In genomic region chr3:138443465-138443771, GRCm38 (mm10) we compare ENCODE assay signal across 8 mouse cellular contexts. TPM values are rescaled to one million over a fixed set of nuclear protein-coding genes. Genes with fewer than 3 reads are reported as not detected.
DNase-seq lines count a peak whose midpoint lies in the region; ATAC-seq and TF ChIP-seq lines count a peak whose summit lies in the region.

No protein-coding gene starts in this region.

- peak overlapping the region; percentile 94 for H3K4me3 ChIP-seq in erythroblast, embryonic 14.5 days (replicated peaks)
- H3K4me3 ChIP-seq in testis, adult 2 months (ENCODE audit: control insufficient read depth, low read depth, low read length) = peak overlapping the region; percentile 94
- peak overlapping the region; percentile 88 for H3K4me3 ChIP-seq in liver, embryonic 12.5 days

- TF ChIP-seq CTCF in testis, adult 2 months (IDR thresholded peaks at IDR 0.05; ENCODE audit: control insufficient read depth, insufficient read depth, insufficient replicate concordance, low read depth, low read length) = no peak

- WGBS in liver, embryonic 12.5 days (ENCODE audit: insufficient replicate concordance) = 3% methylated on average over 9 of the region's 9 CpGs

- no peak for DNase-seq in testis, postnatal 14 days (ENCODE audit: low spot score)
- no peak for DNase-seq in adrenal gland, postnatal 25 days
- DNase-seq in left cerebral cortex, adult 18-20 months (ENCODE audit: low spot score in 2 of 2) = no peak
- DNase-seq in adrenal gland, postnatal 4 days (ENCODE audit: low spot score in 2 of 2) = no peak

- peak overlapping the region; percentile 95 for H3K4me2 ChIP-seq in liver, embryonic 12.5 days

- no peaks in the 10 kb centered on the region for H3K9me3 ChIP-seq in erythroblast, embryonic 14.5 days (ENCODE audit: control insufficient read depth, low read length)
- no peaks in the 10 kb centered on the region for H3K9me3 ChIP-seq in liver, embryonic 12.5 days (replicated peaks)

- H3K9ac ChIP-seq in liver, embryonic 12.5 days = peak overlapping the region; percentile 86

- H3K27ac ChIP-seq in testis, adult 2 months (ENCODE audit: control insufficient read depth, insufficient read depth, low read depth, low read length) = peak overlapping the region; percentile 84
- H3K27ac ChIP-seq in liver, embryonic 12.5 days = peak overlapping the region; percentile 74; the same call in 1 of the 2 replicates

- ATAC-seq in erythroblast, adult 5-6 weeks (replicated peaks; ENCODE audit: low FRiP score, poor library complexity, severe bottlenecking) = no peak
- ATAC-seq in liver, embryonic 12.5 days = no peak

- H3K4me1 ChIP-seq in erythroblast, embryonic 14.5 days (ENCODE audit: control insufficient read depth) = peaks cover 24% of the 10 kb centered on the region
- peaks cover 9% of the 10 kb centered on the region for H3K4me1 ChIP-seq in testis, adult 2 months (ENCODE audit: control insufficient read depth, insufficient read depth, low read length)
- H3K4me1 ChIP-seq in liver, embryonic 12.5 days = peaks cover 15% of the 10 kb centered on the region

- H3K36me3 ChIP-seq in erythroblast, embryonic 14.5 days (ENCODE audit: control insufficient read depth) = peaks cover 32% of the 10 kb centered on the region
- H3K36me3 ChIP-seq in testis, adult 2 months (ENCODE audit: control insufficient read depth, insufficient read depth, low read length) = no peaks in the 10 kb centered on the region
- H3K36me3 ChIP-seq in liver, embryonic 12.5 days = peaks cover 34% of the 10 kb centered on the region

- no peaks in the 10 kb centered on the region for H3K27me3 ChIP-seq in erythroblast, embryonic 14.5 days (ENCODE audit: control insufficient read depth)
- H3K27me3 ChIP-seq in testis, adult 2 months (ENCODE audit: control insufficient read depth, insufficient read depth, low read length) = no peaks in the 10 kb centered on the region
- no peaks in the 10 kb centered on the region for H3K27me3 ChIP-seq in liver, embryonic 12.5 days (replicated peaks)

- no peak for TF ChIP-seq POLR2A in testis, adult 2 months (IDR thresholded peaks at IDR 0.05; ENCODE audit: control insufficient read depth, low read depth, low read length)

RNA-seq across cellular contexts. Expression of gene Adh5, which starts 0.5 kb away (rescaled TPM):
- 0.34 and 0.47 TPM in 2 replicates for polyA plus RNA-seq in erythroblast, embryonic 14.5 days (2012)
- total RNA-seq in erythroblast, adult 5-6 weeks (2015; ENCODE audit: low replicate concordance) = 20.3 and 29.0 TPM in 2 replicates
- total RNA-seq in erythroblast, adult 5-6 weeks (2017; ENCODE audit: low replicate concordance) = 14.6 and 15.8 TPM in 2 replicates
- polyA plus RNA-seq in testis, adult 2 months (2012; rRNA removed) = 19.2 and 19.3 TPM in 2 replicates
- 96.7 and 98.9 TPM in 2 replicates for polyA plus RNA-seq in liver, embryonic 12.5 days (2016; fragmentation: Nextera tagmentation; extraction: Ambion mirVana)
- total RNA-seq in adrenal gland, postnatal 25 days (2021) = 164 and 196 TPM in 2 replicates
- total RNA-seq in left cerebral cortex, adult 18-20 months (2021) = 10 to 100 TPM; 62.1 to 62.6 TPM
- 100 to 1,000 TPM; 259 to 303 TPM for total RNA-seq in adrenal gland, postnatal 4 days (2021)

RNA-seq across cellular contexts. Expression of gene Adh4, which starts 28.2 kb away (rescaled TPM):
- polyA plus RNA-seq in erythroblast, embryonic 14.5 days (2012) = not detected in 2 replicates
- not detected in 2 replicates for total RNA-seq in erythroblast, adult 5-6 weeks (2015; ENCODE audit: low replicate concordance)
- total RNA-seq in erythroblast, adult 5-6 weeks (2017; ENCODE audit: low replicate concordance) = not detected in 2 replicates
- 8.4 and 9.8 TPM in 2 replicates for polyA plus RNA-seq in testis, adult 2 months (2012; rRNA removed)
- 0.20 TPM in 1 of 2 replicates, not detected in the other for polyA plus RNA-seq in liver, embryonic 12.5 days (2016; fragmentation: Nextera tagmentation; extraction: Ambion mirVana)
- 0.43 and 1.7 TPM in 2 replicates for total RNA-seq in adrenal gland, postnatal 25 days (2021)
- total RNA-seq in left cerebral cortex, adult 18-20 months (2021) = not detected
- 1 to 10 TPM in 1 of 2 experiments, under 1 TPM in 1; 0.22 to 1.0 TPM for total RNA-seq in adrenal gland, postnatal 4 days (2021)

RNA-seq across cellular contexts. Expression of gene Metap1, which starts 45.9 kb away (rescaled TPM):
- 0.65 and 0.97 TPM in 2 replicates for polyA plus RNA-seq in erythroblast, embryonic 14.5 days (2012)
- 10.0 and 15.3 TPM in 2 replicates for total RNA-seq in erythroblast, adult 5-6 weeks (2015; ENCODE audit: low replicate concordance)
- 18.2 and 21.3 TPM in 2 replicates for total RNA-seq in erythroblast, adult 5-6 weeks (2017; ENCODE audit: low replicate concordance)
- 22.7 and 25.7 TPM in 2 replicates for polyA plus RNA-seq in testis, adult 2 months (2012; rRNA removed)
- 31.8 and 33.1 TPM in 2 replicates for polyA plus RNA-seq in liver, embryonic 12.5 days (2016; fragmentation: Nextera tagmentation; extraction: Ambion mirVana)
- 61.0 and 63.3 TPM in 2 replicates for total RNA-seq in adrenal gland, postnatal 25 days (2021)
- 10 to 100 TPM; 43.7 to 46.0 TPM for total RNA-seq in left cerebral cortex, adult 18-20 months (2021)
- total RNA-seq in adrenal gland, postnatal 4 days (2021) = 10 to 100 TPM; 55.8 to 59.4 TPM
